Mouse (Mus musculus) lung, postnatal 0 days (tissue): ENCODE data around the gene Casp2.

Experiments used
- CTCF ChIP-seq: IDR thresholded peaks from 2 replicates; pipeline ENCODE4 v1.5.1; 2016; ENCODE audit warnings: antibody characterized with exemption, mild to moderate bottlenecking
- EP300 ChIP-seq: IDR thresholded peaks from 2 replicates; pipeline ENCODE4 v1.6.1; 2016; ENCODE audit warnings: antibody characterized with exemption, mild to moderate bottlenecking, control low read depth

DNA sequence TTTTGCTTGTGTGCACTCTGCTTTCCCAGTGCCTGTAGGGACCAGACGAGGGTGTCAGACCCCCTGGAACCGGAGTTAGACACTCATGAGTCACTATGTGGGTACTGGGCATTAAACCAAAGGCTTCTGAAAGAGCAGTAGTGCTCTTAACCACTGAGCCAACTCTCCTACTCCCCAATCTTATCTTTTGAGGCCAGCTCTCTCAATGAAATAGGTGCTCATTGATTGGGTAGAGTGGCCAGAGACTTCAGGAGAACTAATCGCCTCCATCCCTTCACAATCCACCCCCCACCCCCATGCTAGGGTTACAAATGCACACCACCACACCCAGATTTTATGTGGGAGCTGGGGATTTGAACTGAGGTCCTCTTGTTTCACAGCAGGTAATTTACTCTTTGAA is 64.0 kb downstream of the Casp2 start:
- TF ChIP-seq CTCF (no peak), EP300 (no peak)
